Mouse (Mus musculus) kidney, postnatal 0 days (tissue): ENCODE measurements at regions not wholly inside any gene's neighbourhood (a gene's known extent, or its start where the extent isn't known, plus 50 kb on each side); places are given as distances from the start of the nearest gene placed in this dataset.

Experiments
- ATAC-seq: fragments of 200-750 bp; cut with Nextera tagmentation; replicated peaks from 2 replicates; pipeline ENCODE4 v1.8.0; 2017; ENCODE audit warnings: low read depth, moderate number of reproducible peaks, moderate TSS enrichment, moderate library complexity; ENCODE audit not compliant: low FRiP score
- DNase-seq: peaks from one replicate; pipeline ENCODE4 v3.0.0-alpha.2; 2016; ENCODE audit warnings: low spot score
- H3K27ac ChIP-seq: fragments of 300-500 bp; sonication (generic); 2 replicates; pipeline ENCODE4 v1.5.1; 2014; ENCODE audit warnings: mild to moderate bottlenecking
- H3K27me3 ChIP-seq: fragments of 300-500 bp; sonication (generic); 2 replicates; pipeline ENCODE4 v1.6.1; 2014; ENCODE audit warnings: low read length, mixed read lengths; ENCODE audit not compliant: insufficient read depth
- H3K36me3 ChIP-seq: fragments of 300-500 bp; sonication (generic); 2 replicates; pipeline ENCODE4 v1.6.1; 2014; ENCODE audit warnings: low read length, mixed read lengths; ENCODE audit not compliant: insufficient read depth
- H3K4me1 ChIP-seq: fragments of 300-500 bp; sonication (generic); replicated peaks from 2 replicates; pipeline ENCODE4 v1.6.1; 2014; ENCODE audit warnings: antibody characterized with exemption, low read length, mixed read lengths; ENCODE audit not compliant: insufficient read depth
- H3K4me2 ChIP-seq: fragments of 300-500 bp; sonication (generic); 2 replicates; pipeline ENCODE4 v1.6.1; 2014; ENCODE audit warnings: mild to moderate bottlenecking, low read length, moderate library complexity, mixed read lengths
- H3K4me3 ChIP-seq: fragments of 300-500 bp; sonication (generic); replicated peaks from 2 replicates; pipeline ENCODE4 v1.5.1; 2014; ENCODE audit warnings: low read depth, low read length
- H3K9ac ChIP-seq: fragments of 300-500 bp; sonication (generic); 2 replicates; pipeline ENCODE4 v1.6.1; 2014; ENCODE audit warnings: low read depth, low read length
- H3K9me3 ChIP-seq: fragments of 300-500 bp; sonication (generic); replicated peaks from 2 replicates; pipeline ENCODE4 v1.6.1; 2016; ENCODE audit warnings: low read length, inconsistent platforms, mixed read lengths
- CTCF ChIP-seq: IDR thresholded peaks from 2 replicates; pipeline ENCODE4 v1.5.1; 2016; ENCODE audit warnings: antibody characterized with exemption, low read depth, mild to moderate bottlenecking, moderate library complexity
- WGBS: fragments of 180-500 bp; shearing (Covaris S2); extraction: QIAGEN DNeasy Blood & Tissue Kit; methylation state at CpG from one replicate; pipeline ENCODE4 v1.1.7; 2014; 5-methylcytosine and 5-hydroxymethylcytosine counted together

- no peak for ATAC-seq
- Histone ChIP-seq H3K27me3 (no peaks in the 10 kb centered on the region), H3K27ac (no peak overlapping the region), H3K4me2 (no peak overlapping the region), H3K9ac (no peak overlapping the region), H3K4me3 (no peak overlapping the region), H3K36me3 (no peaks in the 10 kb centered on the region), H3K9me3 (no peaks in the 10 kb centered on the region), H3K4me1 (no peaks in the 10 kb centered on the region)
- no peak for DNase-seq
- TF ChIP-seq CTCF = no peak
- 59% methylated on average over 9 of the region's 9 CpGs for WGBS
Measured at GRCm38 (mm10) chr8:92427801-92428200, 70.4 kb downstream of the Irx5 start.

GRCm38 (mm10) chr8:92437075-92437663, 79.7 kb downstream of the Irx5 start:
- DNase-seq = no peak
- TF ChIP-seq CTCF = no peak
- H3K9me3 ChIP-seq = no peaks in the 10 kb centered on the region
- no peaks in the 10 kb centered on the region for H3K36me3 ChIP-seq
- H3K27ac ChIP-seq = no peak overlapping the region
- H3K9ac ChIP-seq = no peak overlapping the region
- ATAC-seq = no peak
- 42% methylated on average over 15 of the region's 15 CpGs for WGBS
- H3K27me3 ChIP-seq = no peaks in the 10 kb centered on the region
- H3K4me3 ChIP-seq = no peak overlapping the region
- no peaks in the 10 kb centered on the region for H3K4me1 ChIP-seq
- H3K4me2 ChIP-seq = no peak overlapping the region

- Histone ChIP-seq H3K4me1 (no peaks in the 10 kb centered on the region), H3K27me3 (no peaks in the 10 kb centered on the region), H3K36me3 (no peaks in the 10 kb centered on the region), H3K9ac (no peak overlapping the region), H3K4me3 (no peak overlapping the region), H3K4me2 (no peak overlapping the region), H3K9me3 (no peaks in the 10 kb centered on the region), H3K27ac (no peak overlapping the region)
- no peak for ATAC-seq
- WGBS = 19% methylated on average over 9 of the region's 9 CpGs
- TF ChIP-seq CTCF = peak; percentile 58; the same call in 1 of the 2 replicates
- peak; percentile 27 for DNase-seq
Measured at GRCm38 (mm10) chr8:92438294-92438693, 80.9 kb downstream of the Irx5 start.

DNA sequence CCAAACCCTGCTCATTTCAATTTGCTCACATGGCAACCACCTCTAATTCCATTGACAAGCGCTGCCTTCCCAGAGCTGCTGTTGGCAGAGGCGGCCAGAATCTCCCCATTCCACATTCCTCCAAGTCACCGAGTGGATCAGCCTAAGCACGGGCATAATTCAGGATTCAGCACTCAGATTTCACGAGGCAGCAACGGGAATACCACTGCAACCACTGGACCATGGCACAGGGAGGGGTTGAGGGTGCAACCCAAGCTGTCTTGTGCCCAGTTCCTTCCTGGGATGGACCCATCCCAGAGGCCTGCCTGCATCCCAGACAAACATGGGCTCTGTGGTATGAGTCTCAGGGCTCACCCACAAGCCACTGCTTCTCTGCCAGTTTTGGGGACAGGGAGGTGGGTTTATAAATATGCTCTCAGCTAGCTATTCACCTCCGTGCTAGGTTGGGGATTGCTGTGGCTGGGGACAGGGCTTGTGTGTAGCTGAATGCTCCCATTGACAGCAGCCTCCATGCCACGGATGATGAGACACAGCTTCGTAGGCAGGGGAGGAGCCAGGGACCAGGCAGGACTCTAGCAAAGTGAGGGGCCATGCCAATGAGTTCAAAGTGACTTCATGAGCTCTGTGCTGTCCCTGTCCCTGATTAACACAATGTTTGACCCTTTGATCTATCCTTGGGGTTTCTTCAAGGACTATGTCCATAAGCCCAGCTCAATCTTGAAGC, 82.5 kb downstream of the Irx5 start:
- H3K9ac ChIP-seq = no peak overlapping the region
- no peak overlapping the region; the same call in 1 of the 2 replicates for H3K27ac ChIP-seq
- no peak for TF ChIP-seq CTCF
- DNase-seq = peak; percentile 86
- H3K4me3 ChIP-seq = no peak overlapping the region
- no peaks in the 10 kb centered on the region for H3K4me1 ChIP-seq
- no peaks in the 10 kb centered on the region for H3K27me3 ChIP-seq
- ATAC-seq = peak; percentile 87
- 28% methylated on average over 9 of the region's 9 CpGs for whole genome bisulfite sequencing
- H3K9me3 ChIP-seq = no peaks in the 10 kb centered on the region
- no peak overlapping the region; the same call in 1 of the 2 replicates for H3K4me2 ChIP-seq
- no peaks in the 10 kb centered on the region for H3K36me3 ChIP-seq

- H3K27ac ChIP-seq = no peak overlapping the region
- no peaks in the 10 kb centered on the region for H3K27me3 ChIP-seq
- no peak overlapping the region for H3K9ac ChIP-seq
- 67% methylated on average over 6 of the region's 6 CpGs for WGBS
- no peak for DNase-seq
- H3K4me2 ChIP-seq = no peak overlapping the region
- no peaks in the 10 kb centered on the region for H3K9me3 ChIP-seq
- H3K36me3 ChIP-seq = no peaks in the 10 kb centered on the region
- no peak overlapping the region for H3K4me3 ChIP-seq
- no peak for TF ChIP-seq CTCF
- no peaks in the 10 kb centered on the region for H3K4me1 ChIP-seq
- no peak for ATAC-seq
Measured at GRCm38 (mm10) chr8:92442086-92442485, 84.7 kb downstream of the Irx5 start.

- H3K9ac ChIP-seq = no peak overlapping the region
- H3K27ac ChIP-seq = no peak overlapping the region
- H3K9me3 ChIP-seq = no peaks in the 10 kb centered on the region
- ATAC-seq (no peak), DNase-seq (no peak)
- no peaks in the 10 kb centered on the region for H3K36me3 ChIP-seq
- H3K4me1 ChIP-seq = peaks cover 4% of the 10 kb centered on the region; the same call in 1 of the 2 replicates
- H3K4me2 ChIP-seq = no peak overlapping the region
- H3K4me3 ChIP-seq = no peak overlapping the region
- H3K27me3 ChIP-seq = peaks cover 27% of the 10 kb centered on the region
- WGBS = 83% methylated on average over 5 of the region's 5 CpGs
- no peak for TF ChIP-seq CTCF
Measured at GRCm38 (mm10) chr8:92459291-92459690, 101.9 kb downstream of the Irx5 start.
